Mouse (Mus musculus): Measurements from ENCODE around the gene Gm28048. TPM values are rescaled to one million over a fixed set of nuclear protein-coding genes. Genes with fewer than 3 reads are reported as not detected.

Gm28048 gene
- polyA plus RNA-seq, 1 experiment from 2014 or later: 14.0 TPM

- H3K9ac ChIP-seq (ENCODE audit: low read length): no peak overlapping the region; the same call in 1 of the 2 replicates
- no peak for TF ChIP-seq CTCF (IDR thresholded peaks at IDR 0.05; ENCODE audit: low read depth)
- peak; percentile 60 for TF ChIP-seq EP300 (optimal IDR thresholded peaks at IDR 0.05)
- H3K27ac ChIP-seq (replicated peaks): peak overlapping the region; percentile 49; the same call in 1 of the 2 replicates
- DNase-seq (ENCODE audit: low spot score) (no peak), ATAC-seq (ENCODE audit: low FRiP score, low TSS enrichment) (peak; percentile 68; the same call in 1 of the 2 replicates)
- no peaks in the 10 kb centered on the region for H3K27me3 ChIP-seq (ENCODE audit: control insufficient read depth, insufficient read depth, low read length)
- WGBS: 22% methylated on average over 5 of the region's 5 CpGs
- no peak overlapping the region for H3K4me2 ChIP-seq (replicated peaks; ENCODE audit: low read depth)
- 0 out of 2 replicates have a peak, but pooled peaks cover 3% of the 10 kb centered on the region for H3K36me3 ChIP-seq (ENCODE audit: control insufficient read depth, insufficient read depth, low read length)
- no peak overlapping the region for H3K4me3 ChIP-seq (ENCODE audit: low read depth, low read length)
- H3K4me1 ChIP-seq (replicated peaks; ENCODE audit: control insufficient read depth, insufficient read depth): no peaks in the 10 kb centered on the region
- no peaks in the 10 kb centered on the region for H3K9me3 ChIP-seq (ENCODE audit: control insufficient read depth, low read length)
These were observed 151.7 kb downstream of the Gm28048 start for GRCm38 (mm10) chr11:22830179-22830611.

DNA sequence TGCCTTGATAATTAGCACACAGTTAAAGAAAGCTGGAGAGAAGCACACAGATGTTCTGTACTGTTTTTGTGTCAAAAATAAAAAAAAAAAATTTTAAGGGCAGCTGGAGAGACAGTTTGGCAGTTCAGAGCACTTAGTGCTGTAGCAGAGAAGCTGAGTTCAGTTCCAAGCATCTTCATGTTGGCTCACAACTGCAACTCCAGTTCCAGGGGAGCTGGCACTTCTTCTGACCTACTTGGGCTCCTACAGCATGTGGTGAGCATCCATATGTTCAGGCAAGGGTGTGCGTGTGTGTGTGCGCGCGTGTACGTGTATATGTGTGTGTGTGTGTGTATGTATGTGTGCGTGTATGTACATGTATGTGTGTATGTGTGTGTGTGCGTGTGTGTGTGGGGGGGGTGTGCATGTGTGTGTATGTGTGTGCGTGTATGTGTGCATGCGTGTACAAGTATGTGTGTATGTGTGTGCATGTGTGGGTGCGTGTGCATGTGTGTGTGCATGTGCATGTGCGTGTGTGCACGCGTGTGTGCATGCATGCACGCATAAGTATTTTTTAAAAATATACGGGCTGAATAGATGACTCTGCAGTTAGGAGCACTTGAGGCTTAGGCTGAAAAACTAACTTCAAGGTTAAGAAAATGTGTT lies 152.8 kb downstream of the Gm28048 start:
- H3K4me3 ChIP-seq (ENCODE audit: low read depth, low read length): no peak overlapping the region
- no peak for ATAC-seq (ENCODE audit: low FRiP score, low TSS enrichment)
- H3K9ac ChIP-seq (ENCODE audit: low read length): no peak overlapping the region
- no peak overlapping the region for H3K4me2 ChIP-seq (replicated peaks; ENCODE audit: low read depth)
- WGBS: 96% methylated on average over 15 of the region's 15 CpGs
- no peaks in the 10 kb centered on the region for H3K27me3 ChIP-seq (ENCODE audit: control insufficient read depth, insufficient read depth, low read length)
- H3K36me3 ChIP-seq (ENCODE audit: control insufficient read depth, insufficient read depth, low read length): 0 out of 2 replicates have a peak, but pooled peaks cover 2% of the 10 kb centered on the region
- no peaks in the 10 kb centered on the region for H3K9me3 ChIP-seq (ENCODE audit: control insufficient read depth, low read length)
- no peak for TF ChIP-seq CTCF (IDR thresholded peaks at IDR 0.05; ENCODE audit: low read depth)
- TF ChIP-seq EP300 (optimal IDR thresholded peaks at IDR 0.05): no peak
- no peaks in the 10 kb centered on the region for H3K4me1 ChIP-seq (replicated peaks; ENCODE audit: control insufficient read depth, insufficient read depth)
- no peak overlapping the region; the same call in 1 of the 2 replicates for H3K27ac ChIP-seq (replicated peaks)
- DNase-seq (ENCODE audit: low spot score): no peak

DNA sequence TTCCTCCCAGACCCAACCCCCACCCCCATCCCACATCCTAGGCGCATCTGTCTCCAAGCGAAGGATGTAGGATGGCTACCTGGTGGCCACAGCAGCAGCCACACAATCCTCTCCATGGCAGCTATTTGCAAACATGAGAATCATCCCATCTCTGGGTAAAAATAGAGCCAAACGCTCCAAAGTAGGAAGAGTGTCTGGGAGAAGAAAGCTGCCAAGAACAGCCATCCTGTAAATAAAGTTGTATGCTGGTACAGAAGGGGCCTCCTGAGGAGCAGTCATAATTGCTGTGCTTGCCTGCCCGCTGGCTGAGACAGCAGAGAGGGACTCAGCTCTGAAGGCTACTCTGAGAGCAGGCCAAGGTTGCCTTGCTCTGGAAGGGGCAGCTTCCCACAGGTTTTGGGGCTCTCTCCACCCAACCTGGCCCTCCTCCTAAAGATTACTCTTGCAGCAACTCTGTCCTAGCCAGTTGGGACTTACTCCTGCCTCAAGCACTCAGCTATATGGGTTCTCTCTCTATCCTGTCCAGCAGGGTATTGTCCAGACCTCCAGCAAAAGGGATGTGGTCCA lies 154.3 kb downstream of the Gm28048 start:
- Histone ChIP-seq H3K9ac (ENCODE audit: low read length) (no peak overlapping the region), H3K27ac (replicated peaks) (peak overlapping the region; percentile 8; the same call in 1 of the 2 replicates), H3K4me1 (replicated peaks; ENCODE audit: control insufficient read depth, insufficient read depth) (no peaks in the 10 kb centered on the region), H3K36me3 (ENCODE audit: control insufficient read depth, insufficient read depth, low read length) (no peaks in the 10 kb centered on the region), H3K9me3 (ENCODE audit: control insufficient read depth, low read length) (no peaks in the 10 kb centered on the region), H3K4me3 (ENCODE audit: low read depth, low read length) (no peak overlapping the region), H3K4me2 (replicated peaks; ENCODE audit: low read depth) (no peak overlapping the region), H3K27me3 (ENCODE audit: control insufficient read depth, insufficient read depth, low read length) (no peaks in the 10 kb centered on the region)
- ATAC-seq (ENCODE audit: low FRiP score, low TSS enrichment): no peak
- 83% methylated on average over 4 of the region's 4 CpGs for WGBS
- no peak for TF ChIP-seq CTCF (IDR thresholded peaks at IDR 0.05; ENCODE audit: low read depth)
- TF ChIP-seq EP300 (optimal IDR thresholded peaks at IDR 0.05): no peak
- DNase-seq (ENCODE audit: low spot score): no peak

DNA sequence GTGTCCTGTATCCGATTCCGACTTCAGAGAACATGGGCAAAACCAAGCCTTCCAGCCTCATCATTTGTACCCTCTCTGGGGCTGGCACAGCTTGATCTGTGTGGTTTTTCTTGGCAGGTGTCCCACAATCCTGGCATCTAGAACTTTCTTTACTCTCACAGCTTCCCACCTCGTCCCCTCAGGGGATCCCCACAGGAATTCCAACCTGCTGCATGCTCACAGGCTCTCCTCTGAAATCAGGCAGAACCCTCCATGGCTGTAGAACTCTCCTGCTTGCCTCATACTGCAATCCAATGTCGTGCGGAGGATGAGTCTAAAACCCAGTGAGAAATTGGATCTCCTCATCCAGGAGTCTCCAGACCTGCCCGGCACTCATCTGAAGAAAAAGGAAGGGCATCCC lies 155.2 kb downstream of the Gm28048 start:
- H3K36me3 ChIP-seq (ENCODE audit: control insufficient read depth, insufficient read depth, low read length): no peaks in the 10 kb centered on the region
- WGBS: 93% methylated on average over 6 of the region's 6 CpGs
- TF ChIP-seq CTCF (IDR thresholded peaks at IDR 0.05; ENCODE audit: low read depth): no peak
- no peak for TF ChIP-seq EP300 (optimal IDR thresholded peaks at IDR 0.05)

GRCm38 (mm10) chr11:22826051-22826450 lies 155.8 kb downstream of the Gm28048 start:
- WGBS: 87% methylated on average over 14 of the region's 14 CpGs
- Histone ChIP-seq H3K4me1 (replicated peaks; ENCODE audit: control insufficient read depth, insufficient read depth) (no peaks in the 10 kb centered on the region), H3K4me3 (ENCODE audit: low read depth, low read length) (no peak overlapping the region), H3K4me2 (replicated peaks; ENCODE audit: low read depth) (no peak overlapping the region), H3K27ac (replicated peaks) (no peak overlapping the region), H3K27me3 (ENCODE audit: control insufficient read depth, insufficient read depth, low read length) (no peaks in the 10 kb centered on the region), H3K9ac (ENCODE audit: low read length) (no peak overlapping the region), H3K9me3 (ENCODE audit: control insufficient read depth, low read length) (no peaks in the 10 kb centered on the region), H3K36me3 (ENCODE audit: control insufficient read depth, insufficient read depth, low read length) (no peaks in the 10 kb centered on the region)
- no peak for TF ChIP-seq CTCF (IDR thresholded peaks at IDR 0.05; ENCODE audit: low read depth)
- TF ChIP-seq EP300 (optimal IDR thresholded peaks at IDR 0.05): no peak
- DNase-seq (ENCODE audit: low spot score) (no peak), ATAC-seq (ENCODE audit: low FRiP score, low TSS enrichment) (no peak)

More for the DNA sequence above, 155.2 kb downstream of the Gm28048 start:
- no peak for ATAC-seq (ENCODE audit: low FRiP score, low TSS enrichment)
- Histone ChIP-seq H3K4me2 (replicated peaks; ENCODE audit: low read depth) (no peak overlapping the region), H3K27me3 (ENCODE audit: control insufficient read depth, insufficient read depth, low read length) (no peaks in the 10 kb centered on the region), H3K4me1 (replicated peaks; ENCODE audit: control insufficient read depth, insufficient read depth) (no peaks in the 10 kb centered on the region), H3K9ac (ENCODE audit: low read length) (no peak overlapping the region), H3K9me3 (ENCODE audit: control insufficient read depth, low read length) (no peaks in the 10 kb centered on the region), H3K27ac (replicated peaks) (no peak overlapping the region), H3K4me3 (ENCODE audit: low read depth, low read length) (no peak overlapping the region)
- DNase-seq (ENCODE audit: low spot score): no peak

DNA sequence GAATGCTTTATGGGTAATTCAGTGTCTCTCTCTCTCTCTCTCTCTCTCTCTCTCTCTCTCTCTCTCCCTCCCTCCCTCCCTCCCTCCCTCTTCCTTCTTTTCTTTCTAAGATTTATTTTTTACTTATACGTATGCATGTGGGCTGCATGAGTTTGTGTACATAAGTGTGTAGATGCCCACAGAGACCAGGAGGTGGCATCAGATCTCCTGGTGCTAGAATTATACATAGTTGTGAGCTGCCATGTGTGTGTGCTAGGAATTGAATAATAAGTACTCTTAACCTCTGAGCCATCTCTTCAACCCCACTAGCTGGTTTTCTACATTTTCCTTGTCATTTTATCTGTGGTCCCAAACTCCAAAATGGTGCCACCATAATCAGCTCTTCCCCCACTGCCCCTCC lies 156.3 kb downstream of the Gm28048 start:
- TF ChIP-seq CTCF (IDR thresholded peaks at IDR 0.05; ENCODE audit: low read depth): 0 out of 2 replicates have a peak, but pooled peaks have one; percentile 21
- no peak for TF ChIP-seq EP300 (optimal IDR thresholded peaks at IDR 0.05)
- Histone ChIP-seq H3K9me3 (ENCODE audit: control insufficient read depth, low read length) (no peaks in the 10 kb centered on the region), H3K36me3 (ENCODE audit: control insufficient read depth, insufficient read depth, low read length) (no peaks in the 10 kb centered on the region), H3K4me2 (replicated peaks; ENCODE audit: low read depth) (no peak overlapping the region), H3K9ac (ENCODE audit: low read length) (no peak overlapping the region), H3K4me1 (replicated peaks; ENCODE audit: control insufficient read depth, insufficient read depth) (no peaks in the 10 kb centered on the region), H3K27ac (replicated peaks) (no peak overlapping the region), H3K4me3 (ENCODE audit: low read depth, low read length) (no peak overlapping the region), H3K27me3 (ENCODE audit: control insufficient read depth, insufficient read depth, low read length) (no peaks in the 10 kb centered on the region)
- ATAC-seq (ENCODE audit: low FRiP score, low TSS enrichment) (no peak), DNase-seq (ENCODE audit: low spot score) (no peak)
- WGBS: 96% methylated on average over 1 of the region's 1 CpGs
